ENCODE assay signal across 10 mouse cellular contexts in genomic region chr7:142370937-142371336, GRCm38 (mm10). TPM values are rescaled to one million over a fixed set of nuclear protein-coding genes. Genes with fewer than 3 reads are reported as not detected.
DNase-seq lines count a peak whose midpoint lies in the region; ATAC-seq and TF ChIP-seq lines count a peak whose summit lies in the region.
"Had no signal": no experiment of that assay in that cellular context is flagged by ENCODE, and none has a peak within 500 bp of the region (broad histone marks: within the 10 kb centered on the region; RNA-seq: fewer than 3 reads in every experiment).

No protein-coding gene starts in this region.

- H3K36me3 ChIP-seq in intestine, embryonic 15.5 days, result peaks cover 2% of the 10 kb centered on the region; the same call in 1 of the 2 replicates
- peaks cover 2% of the 10 kb centered on the region; the same call in 1 of the 2 replicates for H3K36me3 ChIP-seq in intestine, embryonic 16.5 days (ENCODE audit: control insufficient read depth, insufficient read depth, low read length)
- H3K36me3 ChIP-seq in stomach, postnatal 0 days (ENCODE audit: control insufficient read depth, insufficient read depth, low read length), result peaks cover 2% of the 10 kb centered on the region

- ATAC-seq in intestine, embryonic 15.5 days, result no peak
- ATAC-seq in intestine, embryonic 16.5 days, result no peak
- ATAC-seq in stomach, postnatal 0 days (ENCODE audit: low FRiP score, low TSS enrichment), result no peak
- no peak for ATAC-seq in megakaryocyte, adult 5-6 weeks (ENCODE audit: poor library complexity, severe bottlenecking)

- TF ChIP-seq EP300 in stomach, postnatal 0 days (optimal IDR thresholded peaks at IDR 0.05), result no peak

- TF ChIP-seq CTCF in cerebellum, adult 2 months (IDR thresholded peaks at IDR 0.05; ENCODE audit: borderline replicate concordance, insufficient read depth, low read depth, low read length), result no peak
- no peak for TF ChIP-seq CTCF in stomach, postnatal 0 days (IDR thresholded peaks at IDR 0.05; ENCODE audit: low read depth)

- no peak for DNase-seq in cerebellum, adult 2 months
- no peak for DNase-seq in cerebellum, adult 11 months
- DNase-seq in spleen, postnatal 10 days (ENCODE audit: low spot score in 2 of 2), result peak; percentile 17 to 28
- DNase-seq in spleen, adult 12 weeks (ENCODE audit: low spot score), result no peak
- no peak for DNase-seq in stomach, postnatal 0 days (ENCODE audit: low spot score)

- peak overlapping the region; percentile 95 for H3K27ac ChIP-seq in cerebellum, adult 2 months (ENCODE audit: insufficient read depth, low read length)
- H3K27ac ChIP-seq in intestine, embryonic 15.5 days, result no peak overlapping the region
- H3K27ac ChIP-seq in intestine, embryonic 16.5 days (ENCODE audit: low read length), result no peak overlapping the region
- H3K27ac ChIP-seq in stomach, postnatal 0 days (replicated peaks), result no peak overlapping the region
- H3K27ac ChIP-seq: neural tube, embryonic 12.5 days had no signal

- no peaks in the 10 kb centered on the region for H3K9me3 ChIP-seq in intestine, embryonic 15.5 days
- no peaks in the 10 kb centered on the region for H3K9me3 ChIP-seq in intestine, embryonic 16.5 days (ENCODE audit: control insufficient read depth, low read length)
- H3K9me3 ChIP-seq in stomach, postnatal 0 days (ENCODE audit: control insufficient read depth, low read length), result no peaks in the 10 kb centered on the region
- H3K9me3 ChIP-seq: neural tube, embryonic 12.5 days had no signal

- H3K4me3 ChIP-seq in cerebellum, adult 2 months (replicated peaks; ENCODE audit: insufficient read depth, low read depth, low read length), result peak overlapping the region; percentile 94
- H3K4me3 ChIP-seq in intestine, embryonic 15.5 days (replicated peaks), result no peak overlapping the region
- no peak overlapping the region for H3K4me3 ChIP-seq in intestine, embryonic 16.5 days (ENCODE audit: low read length)
- H3K4me3 ChIP-seq in stomach, postnatal 0 days (ENCODE audit: low read depth, low read length), result no peak overlapping the region

- no peak overlapping the region for H3K9ac ChIP-seq in intestine, embryonic 15.5 days
- H3K9ac ChIP-seq in intestine, embryonic 16.5 days (ENCODE audit: low read depth, low read length), result no peak overlapping the region
- no peak overlapping the region for H3K9ac ChIP-seq in stomach, postnatal 0 days (ENCODE audit: low read length)
- H3K9ac ChIP-seq: neural tube, embryonic 12.5 days had no signal

- peak overlapping the region; percentile 87; the same call in 1 of the 2 replicates for H3K4me2 ChIP-seq in intestine, embryonic 15.5 days (replicated peaks)
- no peak overlapping the region for H3K4me2 ChIP-seq in intestine, embryonic 16.5 days (ENCODE audit: low read depth, low read length)
- peak overlapping the region; percentile 73; the same call in 1 of the 2 replicates for H3K4me2 ChIP-seq in stomach, postnatal 0 days (replicated peaks; ENCODE audit: low read depth)

- H3K4me1 ChIP-seq in cerebellum, adult 2 months (ENCODE audit: control insufficient read depth, insufficient read depth, low read length), result peaks cover 47% of the 10 kb centered on the region
- H3K4me1 ChIP-seq in intestine, embryonic 15.5 days (replicated peaks), result peaks cover 8% of the 10 kb centered on the region
- peaks cover 12% of the 10 kb centered on the region for H3K4me1 ChIP-seq in intestine, embryonic 16.5 days (ENCODE audit: control insufficient read depth, insufficient read depth, low read length)
- H3K4me1 ChIP-seq in stomach, postnatal 0 days (replicated peaks; ENCODE audit: control insufficient read depth, insufficient read depth), result no peaks in the 10 kb centered on the region

- 24% methylated on average over 18 of the region's 18 CpGs for WGBS in cerebellum, adult 2 months
- WGBS in intestine, embryonic 15.5 days, result 83% methylated on average over 18 of the region's 18 CpGs
- 81% methylated on average over 18 of the region's 18 CpGs for WGBS in intestine, embryonic 16.5 days
- whole genome bisulfite sequencing in stomach, postnatal 0 days, result 85% methylated on average over 18 of the region's 18 CpGs

- TF ChIP-seq POLR2A in cerebellum, adult 2 months (IDR thresholded peaks at IDR 0.05; ENCODE audit: borderline replicate concordance, insufficient read depth, low read length), result no peak

- no peaks in the 10 kb centered on the region for H3K27me3 ChIP-seq in cerebellum, adult 2 months (ENCODE audit: control insufficient read depth, insufficient read depth, low read length)
- peaks cover 27% of the 10 kb centered on the region for H3K27me3 ChIP-seq in intestine, embryonic 15.5 days (replicated peaks)
- peaks cover 24% of the 10 kb centered on the region for H3K27me3 ChIP-seq in intestine, embryonic 16.5 days (replicated peaks; ENCODE audit: control insufficient read depth, insufficient read depth, low read length)
- H3K27me3 ChIP-seq in stomach, postnatal 0 days (ENCODE audit: control insufficient read depth, insufficient read depth, low read length), result no peaks in the 10 kb centered on the region

RNA-seq across cellular contexts. Expression of gene Ifitm10, which starts 2.6 kb away (rescaled TPM):
- polyA plus RNA-seq in cerebellum, adult 2 months (2012; rRNA removed), result 175 and 183 TPM in 2 replicates
- 1.9 and 2.0 TPM in 2 replicates for polyA plus RNA-seq in intestine, embryonic 15.5 days (2015; fragmentation: Nextera tagmentation; extraction: Ambion mirVana)
- 1.8 and 2.4 TPM in 2 replicates for polyA plus RNA-seq in intestine, embryonic 16.5 days (2015; fragmentation: Nextera tagmentation; extraction: Ambion mirVana)
- polyA plus RNA-seq in stomach, postnatal 0 days (2015; fragmentation: Nextera tagmentation; extraction: Ambion mirVana), result 9.9 and 12.0 TPM in 2 replicates
- 2.1 and 3.6 TPM in 2 replicates for total RNA-seq in megakaryocyte, adult 5-6 weeks (2015)
- 0.48 and 1.4 TPM in 2 replicates for total RNA-seq in megakaryocyte, adult 5-6 weeks (2017)

RNA-seq across cellular contexts. Expression of gene Gm49369, which starts 11.5 kb away (rescaled TPM):
- 1.00 and 1.0 TPM in 2 replicates for polyA plus RNA-seq in cerebellum, adult 2 months (2012; rRNA removed)
- polyA plus RNA-seq in intestine, embryonic 15.5 days (2015; fragmentation: Nextera tagmentation; extraction: Ambion mirVana), result 1.2 and 1.9 TPM in 2 replicates
- polyA plus RNA-seq in intestine, embryonic 16.5 days (2015; fragmentation: Nextera tagmentation; extraction: Ambion mirVana), result 0.43 and 2.3 TPM in 2 replicates
- polyA plus RNA-seq in stomach, postnatal 0 days (2015; fragmentation: Nextera tagmentation; extraction: Ambion mirVana), result 0.80 and 0.81 TPM in 2 replicates
- not detected in 2 replicates for total RNA-seq in megakaryocyte, adult 5-6 weeks (2015)
- total RNA-seq in megakaryocyte, adult 5-6 weeks (2017), result 24.9 and 36.8 TPM in 2 replicates
- polyA plus RNA-seq: intestine, embryonic 14.5 days had no signal

RNA-seq across cellular contexts. Expression of gene Ctsd, which starts 16.9 kb away (rescaled TPM):
- 401 and 405 TPM in 2 replicates for polyA plus RNA-seq in cerebellum, adult 2 months (2012; rRNA removed)
- 282 and 329 TPM in 2 replicates for polyA plus RNA-seq in intestine, embryonic 15.5 days (2015; fragmentation: Nextera tagmentation; extraction: Ambion mirVana)
- polyA plus RNA-seq in intestine, embryonic 16.5 days (2015; fragmentation: Nextera tagmentation; extraction: Ambion mirVana), result 395 and 444 TPM in 2 replicates
- 798 and 841 TPM in 2 replicates for polyA plus RNA-seq in stomach, postnatal 0 days (2015; fragmentation: Nextera tagmentation; extraction: Ambion mirVana)
- 193 and 197 TPM in 2 replicates for total RNA-seq in megakaryocyte, adult 5-6 weeks (2015)
- total RNA-seq in megakaryocyte, adult 5-6 weeks (2017), result 218 and 236 TPM in 2 replicates

Comparison
In these comparisons a context has a peak if more than half of its experiments do, and no peak if none do; other contexts are left out.
1. DNase-seq: peak in spleen, postnatal 10 days (2 of 2); none in cerebellum, adult 2 months (0 of 2), cerebellum, adult 11 months (single experiment), spleen, adult 12 weeks (single experiment) and stomach, postnatal 0 days (single experiment).
2. RNA of gene Ifitm10, which starts 2.6 kb away (polyA plus RNA-seq): 175 to 183 TPM in cerebellum, adult 2 months; 9.9 to 12.0 TPM in stomach, postnatal 0 days, 1.9 to 2.0 TPM in intestine, embryonic 15.5 days and 1.8 to 2.4 TPM in intestine, embryonic 16.5 days; every median in the first group is over 10 times any median in the second.